Mouse (Mus musculus) left cerebral cortex, postnatal 36 days (tissue): ENCODE data around the gene Rab13. TPM values are rescaled to one million over a fixed set of nuclear protein-coding genes. Genes with fewer than 3 reads are reported as not detected.

Experiments
- DNase-seq, 2 experiments: peaks; one replicate each; pipeline ENCODE4 v3.0.0; 2021 to 2022; ENCODE audit warnings: low spot score in 2 of 2, mixed read lengths in 1 of 2
- intact Hi-C: fragments of 180-260 bp; cut with DNase I; formaldehyde crosslinking; loops from one replicate; pipeline ENCODE4 v1.15.1; 2025
- total RNA-seq, 2 experiments: library from RNA; stranded (reverse); gene quantifications; 2 replicates each; pipeline ENCODE4 v1.2.3; 2021

Gene Rab13
- total RNA-seq, 2 experiments from 2014 or later, result 5.7 to 6.5 TPM

- intact Hi-C loops, result no loop called here
These were observed 41.1 kb downstream of the Rab13 start for GRCm38 (mm10) chr3:90254419-90255193.

GRCm38 (mm10) chr3:90255194-90255565 lies 41.7 kb downstream of the Rab13 start:
- DNase-seq, result no peak
- intact Hi-C loops, result no loop called here

More at GRCm38 (mm10) chr3:90254419-90255193, 41.1 kb downstream of the Rab13 start:
- no peak for DNase-seq

GRCm38 (mm10) chr3:90255784-90256353 lies 42.4 kb downstream of the Rab13 start:
- intact Hi-C loops, result no loop called here
- DNase-seq, result no peak

GRCm38 (mm10) chr3:90256731-90257530 lies 43.4 kb downstream of the Rab13 start:
- no peak for DNase-seq
- intact Hi-C loops, result no loop called here

GRCm38 (mm10) chr3:90258521-90258920 lies 45.0 kb downstream of the Rab13 start:
- intact Hi-C loops, result no loop called here

GRCm38 (mm10) chr3:90263121-90263771 lies 49.8 kb downstream of the Rab13 start:
- intact Hi-C loops, result loop anchor here (10.0 kb wide), 1 partner anchor 112 kb away; no protein-coding TSS in a partner anchor
- DNase-seq, result no peak

More at GRCm38 (mm10) chr3:90258521-90258920, 45.0 kb downstream of the Rab13 start:
- DNase-seq, result no peak

- intact Hi-C loops, result loop anchor here (10.0 kb wide), 1 partner anchor 110 kb away; no protein-coding TSS in a partner anchor
- no peak for DNase-seq
These were observed 51.2 kb downstream of the Rab13 start for GRCm38 (mm10) chr3:90264687-90265033.

- peak; percentile 88 to 89 for DNase-seq
- intact Hi-C loops, result loop anchor here (10.0 kb wide), 1 partner anchor 110 kb away; no protein-coding TSS in a partner anchor
These were observed 51.8 kb downstream of the Rab13 start, which contains the start of gene Dennd4b for GRCm38 (mm10) chr3:90265034-90265931. Gene Dennd4b (plus strand): TSS chr3:90265185.

GRCm38 (mm10) chr3:90265932-90266741 lies 52.6 kb downstream of the Rab13 start:
- intact Hi-C loops, result loop anchor here (10.0 kb wide), 1 partner anchor 109 kb away; no protein-coding TSS in a partner anchor
- DNase-seq, result no peak

- intact Hi-C loops, result loop anchor here (10.0 kb wide), 1 partner anchor 108 kb away; no protein-coding TSS in a partner anchor
- DNase-seq, result no peak
These were observed 53.6 kb downstream of the Rab13 start for GRCm38 (mm10) chr3:90266901-90267775.

GRCm38 (mm10) chr3:90268190-90268589 lies 54.7 kb downstream of the Rab13 start:
- DNase-seq, result no peak
- intact Hi-C loops, result loop anchor here (10.0 kb wide), 1 partner anchor 107 kb away; no protein-coding TSS in a partner anchor

- intact Hi-C loops, result loop anchor here (10.0 kb wide), 1 partner anchor 106 kb away; no protein-coding TSS in a partner anchor
- no peak for DNase-seq
These were observed 55.5 kb downstream of the Rab13 start for GRCm38 (mm10) chr3:90268971-90269370.

- intact Hi-C loops, result no loop called here
- DNase-seq, result no peak
These were observed 57.3 kb downstream of the Rab13 start for GRCm38 (mm10) chr3:90270784-90271183.

GRCm38 (mm10) chr3:90272170-90272569 lies 58.7 kb downstream of the Rab13 start:
- intact Hi-C loops, result no loop called here
- DNase-seq, result no peak

- intact Hi-C loops, result no loop called here
- no peak for DNase-seq
These were observed 60.4 kb downstream of the Rab13 start for GRCm38 (mm10) chr3:90273855-90274254.

GRCm38 (mm10) chr3:90275286-90275685 lies 61.8 kb downstream of the Rab13 start:
- intact Hi-C loops, result no loop called here
- DNase-seq, result no peak
